Mouse (Mus musculus): ENCODE measurements around the gene Osbp2. TPM values are rescaled to one million over a fixed set of nuclear protein-coding genes. Genes with fewer than 3 reads are reported as not detected.
"Not testable (repeated sequence)": the region's sequence is repeated elsewhere in the genome, so short reads cannot be mapped to it uniquely, and the experiment has no call there.

The Osbp2 gene
- 1 to 10 TPM; 5.4 to 6.1 TPM for total RNA-seq (2021)

GRCm38 (mm10) chr11:3863454-3864112 lies at the start of gene Osbp2:
Gene Osbp2 (minus strand): TSS chr11:3863903.
- DNase-seq, result peak; percentile 78

- peak; percentile 30 for DNase-seq
Measured at GRCm38 (mm10) chr11:3912875-3913271, 49.2 kb upstream of the Osbp2 start.

- DNase-seq, result peak; percentile 32
Measured at GRCm38 (mm10) chr11:3912100-3912874, 48.6 kb upstream of the Osbp2 start.

- not testable (repeated sequence) for DNase-seq
Measured at GRCm38 (mm10) chr11:3911440-3911839, 47.7 kb upstream of the Osbp2 start.

- DNase-seq, result no peak
Measured at GRCm38 (mm10) chr11:3910513-3911310, 47.0 kb upstream of the Osbp2 start.

GRCm38 (mm10) chr11:3909236-3909635 lies 45.5 kb upstream of the Osbp2 start:
- DNase-seq, result no peak

- DNase-seq, result no peak
Measured at GRCm38 (mm10) chr11:3905446-3905845, 41.7 kb upstream of the Osbp2 start.

- no peak for DNase-seq
Measured at GRCm38 (mm10) chr11:3904673-3905072, 41.0 kb upstream of the Osbp2 start.

GRCm38 (mm10) chr11:3903046-3903445 lies 39.3 kb upstream of the Osbp2 start:
- peak; percentile 71 for DNase-seq

- DNase-seq, result no peak
Measured at GRCm38 (mm10) chr11:3902516-3902915, 38.8 kb upstream of the Osbp2 start.

GRCm38 (mm10) chr11:3900296-3900695 lies 36.6 kb upstream of the Osbp2 start:
- DNase-seq, result no peak

GRCm38 (mm10) chr11:3895933-3896332 lies 32.2 kb upstream of the Osbp2 start:
- no peak for DNase-seq

- no peak for DNase-seq
Measured at GRCm38 (mm10) chr11:3895458-3895857, 31.8 kb upstream of the Osbp2 start.

- peak; percentile 95 for DNase-seq
Measured at GRCm38 (mm10) chr11:3894406-3895281, 30.9 kb upstream of the Osbp2 start, which contains the start of the genes 4921536K21Rik and Dusp18. Gene 4921536K21Rik (minus strand): TSS chr11:3895098. Gene Dusp18 (plus strand): TSS chr11:3895240.

GRCm38 (mm10) chr11:3893970-3894369 lies 30.3 kb upstream of the Osbp2 start:
- DNase-seq, result no peak

- DNase-seq, result no peak
Measured at GRCm38 (mm10) chr11:3887331-3887730, 23.6 kb upstream of the Osbp2 start.

GRCm38 (mm10) chr11:3883711-3884110 lies 20.0 kb upstream of the Osbp2 start:
- no peak for DNase-seq

- DNase-seq, result peak; percentile 80
Measured at GRCm38 (mm10) chr11:3879836-3880235, 16.1 kb upstream of the Osbp2 start.

GRCm38 (mm10) chr11:3878660-3879059 lies 15.0 kb upstream of the Osbp2 start:
- no peak for DNase-seq

- DNase-seq, result no peak
Measured at GRCm38 (mm10) chr11:3876419-3876818, 12.7 kb upstream of the Osbp2 start.

GRCm38 (mm10) chr11:3864343-3864742 lies 640 bp upstream of the Osbp2 start:
- no peak for DNase-seq

Data from heart, postnatal 4 days (tissue).